Mouse (Mus musculus) forebrain, postnatal 0 days (tissue): ENCODE data around the gene Serpinb13. TPM values are rescaled to one million over a fixed set of nuclear protein-coding genes. Genes with fewer than 3 reads are reported as not detected.
"Not testable (repeated sequence)": the region's sequence is repeated elsewhere in the genome, so short reads cannot be mapped to it uniquely, and the experiment has no call there.

ENCODE experiments used
- ATAC-seq: fragments of 200-750 bp; cut with Nextera tagmentation; 2 replicates; pipeline ENCODE4 v1.8.0; 2017; ENCODE audit warnings: mild to moderate bottlenecking, moderate library complexity
- DNase-seq: peaks from one replicate; pipeline ENCODE4 v3.0.0-alpha.2; 2015
- H3K27ac ChIP-seq: fragments of 300-500 bp; sonication (generic); 2 replicates; pipeline ENCODE4 v1.5.1; 2014; ENCODE audit warnings: low read depth, mild to moderate bottlenecking, antibody characterized with exemption, low read length, moderate library complexity, mixed read lengths
- H3K27me3 ChIP-seq: fragments of 300-500 bp; sonication (generic); 2 replicates; pipeline ENCODE4 v1.6.1; 2014; ENCODE audit warnings: mild to moderate bottlenecking, low read length, mixed read lengths; ENCODE audit not compliant: insufficient read depth
- H3K36me3 ChIP-seq: fragments of 300-500 bp; sonication (generic); 2 replicates; pipeline ENCODE4 v1.6.1; 2014; ENCODE audit warnings: mild to moderate bottlenecking, moderate library complexity; ENCODE audit not compliant: insufficient read depth
- H3K4me1 ChIP-seq: fragments of 300-500 bp; sonication (generic); 2 replicates; pipeline ENCODE4 v1.6.1; 2014; ENCODE audit warnings: antibody characterized with exemption; ENCODE audit not compliant: insufficient read depth
- H3K4me2 ChIP-seq: fragments of 300-500 bp; sonication (generic); 2 replicates; pipeline ENCODE4 v1.6.1; 2014; ENCODE audit warnings: low read depth, mild to moderate bottlenecking, moderate library complexity
- H3K4me3 ChIP-seq: fragments of 300-500 bp; sonication (generic); 2 replicates; pipeline ENCODE4 v1.5.1; 2014; ENCODE audit warnings: low read depth, low read length, mixed read lengths
- H3K9ac ChIP-seq: fragments of 300-500 bp; sonication (generic); 2 replicates; pipeline ENCODE4 v1.6.1; 2014; ENCODE audit warnings: mild to moderate bottlenecking
- H3K9me3 ChIP-seq: fragments of 300-500 bp; sonication (generic); 2 replicates; pipeline ENCODE4 v1.6.1; 2016; ENCODE audit warnings: low read length
- CTCF ChIP-seq: sonication (generic); IDR thresholded peaks from 2 replicates; pipeline ENCODE4 v1.5.1; 2016; ENCODE audit warnings: antibody characterized with exemption, control low read depth, low read depth
- WGBS: fragments of 180-500 bp; shearing (Covaris S2); extraction: QIAGEN DNeasy Blood & Tissue Kit; methylation state at CpG from one replicate; pipeline ENCODE4 v1.1.7; 2014; 5-methylcytosine and 5-hydroxymethylcytosine counted together
- polyA plus RNA-seq: library from polyadenylated mRNA; unstranded; fragments of >200 nt; fragmentation: Nextera tagmentation; extraction: Ambion mirVana; gene quantifications from 2 replicates; pipeline ENCODE4 v1.2.1, GENCODE M21; 2015
- total RNA-seq: library from RNA; depleted of rRNA; stranded (reverse); fragments of >200 nt; gene quantifications from 2 replicates; pipeline ENCODE4 v1.2.3, GENCODE M21; 2014; rRNA removed

Serpinb13 gene
- total and polyA plus RNA-seq, 2 experiments from 2014 or later = not detected

- H3K36me3 ChIP-seq = no peaks in the 10 kb centered on the region
- WGBS = 76% methylated on average over 2 of the region's 2 CpGs
- no peak overlapping the region for H3K4me2 ChIP-seq
- no peak for TF ChIP-seq CTCF
- H3K9ac ChIP-seq = no peak overlapping the region
- no peak for ATAC-seq
- no peak for DNase-seq
- no peaks in the 10 kb centered on the region for H3K4me1 ChIP-seq
- no peak overlapping the region for H3K27ac ChIP-seq
- H3K27me3 ChIP-seq = no peaks in the 10 kb centered on the region
- no peak overlapping the region for H3K4me3 ChIP-seq
- H3K9me3 ChIP-seq = no peaks in the 10 kb centered on the region
Measured at GRCm38 (mm10) chr1:106983865-106984264, 3.1 kb downstream of the Serpinb13 start.

DNA sequence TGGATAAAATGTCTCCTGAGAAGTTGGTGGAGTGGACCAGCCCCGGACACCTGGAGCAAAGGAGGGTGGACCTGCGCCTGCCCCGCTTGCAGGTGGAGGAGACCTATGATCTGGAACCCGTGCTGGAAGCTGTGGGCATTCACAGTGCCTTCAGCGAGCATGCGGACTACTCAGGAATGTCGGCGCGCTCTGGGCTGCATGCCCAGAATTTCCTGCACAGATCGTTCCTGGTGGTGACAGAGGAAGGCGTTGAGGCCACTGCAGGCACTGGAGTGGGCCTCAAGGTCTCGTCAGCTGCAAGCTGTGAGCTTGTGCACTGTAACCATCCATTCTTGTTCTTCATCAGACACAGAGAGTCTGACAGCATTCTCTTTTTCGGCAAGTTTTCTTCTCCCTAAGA, 19.6 kb downstream of the Serpinb13 start:
- Histone ChIP-seq H3K4me3 (no peak overlapping the region), H3K4me2 (no peak overlapping the region), H3K4me1 (no peaks in the 10 kb centered on the region), H3K36me3 (no peaks in the 10 kb centered on the region), H3K27ac (no peak overlapping the region), H3K9ac (no peak overlapping the region), H3K27me3 (no peaks in the 10 kb centered on the region), H3K9me3 (no peaks in the 10 kb centered on the region)
- TF ChIP-seq CTCF = no peak
- WGBS = 58% methylated on average over 13 of the region's 13 CpGs
- ATAC-seq (peak; percentile 54), DNase-seq (no peak)

DNA sequence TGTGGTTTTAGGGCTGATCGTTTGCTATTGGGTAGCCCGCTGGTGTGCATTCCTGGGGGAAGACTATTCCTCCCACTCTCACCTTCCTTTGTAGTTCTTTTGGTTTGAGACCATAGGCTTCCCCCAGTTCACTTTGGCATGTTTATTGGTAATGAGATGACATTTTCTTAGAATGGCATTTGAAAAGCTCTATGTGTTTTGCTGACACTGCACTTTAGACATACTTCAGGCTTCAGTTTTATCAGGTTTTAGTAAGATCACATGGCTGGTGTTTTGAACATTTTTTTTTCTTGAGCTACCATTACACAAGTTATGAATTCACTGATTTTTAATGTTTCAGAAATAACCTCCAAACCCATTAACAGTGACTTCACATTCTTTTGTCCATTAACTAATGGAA, 21.0 kb downstream of the Serpinb13 start:
- WGBS = 78% methylated on average over 2 of the region's 2 CpGs
- ATAC-seq = no peak
- Histone ChIP-seq H3K4me2 (no peak overlapping the region), H3K4me3 (no peak overlapping the region), H3K9me3 (no peaks in the 10 kb centered on the region), H3K36me3 (no peaks in the 10 kb centered on the region), H3K27ac (no peak overlapping the region), H3K27me3 (no peaks in the 10 kb centered on the region), H3K9ac (no peak overlapping the region), H3K4me1 (no peaks in the 10 kb centered on the region)
- DNase-seq = no peak
- no peak for TF ChIP-seq CTCF

DNA sequence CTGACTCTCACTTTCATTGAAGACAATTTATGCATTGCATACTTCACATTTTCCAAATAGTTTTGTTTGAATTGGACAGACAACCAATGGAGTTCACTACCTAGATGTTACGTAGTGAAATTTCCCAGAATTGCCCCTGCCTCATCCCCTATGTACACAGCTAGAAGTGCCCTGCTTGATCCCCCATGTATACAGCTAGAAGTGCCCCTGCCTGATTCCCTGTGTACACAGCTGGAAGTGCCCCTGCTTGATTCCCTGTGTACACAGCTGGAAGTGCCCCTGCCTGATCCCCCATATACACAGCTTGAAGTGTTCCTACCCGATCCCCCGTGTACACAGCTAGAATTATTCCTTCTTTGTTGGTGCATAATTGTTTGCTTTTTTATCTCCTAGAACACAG, 25.5 kb downstream of the Serpinb13 start:
- 74% methylated on average over 3 of the region's 3 CpGs for WGBS
- Histone ChIP-seq H3K4me3 (no peak overlapping the region), H3K4me1 (no peaks in the 10 kb centered on the region), H3K27me3 (no peaks in the 10 kb centered on the region), H3K9me3 (no peaks in the 10 kb centered on the region), H3K9ac (no peak overlapping the region), H3K36me3 (no peaks in the 10 kb centered on the region), H3K4me2 (no peak overlapping the region), H3K27ac (no peak overlapping the region)
- TF ChIP-seq CTCF = no peak
- ATAC-seq = no peak
- DNase-seq = no peak

GRCm38 (mm10) chr1:107014530-107014929, 33.7 kb downstream of the Serpinb13 start:
- Histone ChIP-seq H3K4me2 (no peak overlapping the region), H3K9me3 (no peaks in the 10 kb centered on the region), H3K4me3 (no peak overlapping the region), H3K27ac (no peak overlapping the region), H3K27me3 (no peaks in the 10 kb centered on the region), H3K9ac (no peak overlapping the region), H3K36me3 (no peaks in the 10 kb centered on the region), H3K4me1 (no peaks in the 10 kb centered on the region)
- 47% methylated on average over 2 of the region's 2 CpGs for WGBS
- DNase-seq (peak; percentile 13), ATAC-seq (no peak; the same call in 1 of the 2 replicates)
- TF ChIP-seq CTCF = peak; percentile 66

DNA sequence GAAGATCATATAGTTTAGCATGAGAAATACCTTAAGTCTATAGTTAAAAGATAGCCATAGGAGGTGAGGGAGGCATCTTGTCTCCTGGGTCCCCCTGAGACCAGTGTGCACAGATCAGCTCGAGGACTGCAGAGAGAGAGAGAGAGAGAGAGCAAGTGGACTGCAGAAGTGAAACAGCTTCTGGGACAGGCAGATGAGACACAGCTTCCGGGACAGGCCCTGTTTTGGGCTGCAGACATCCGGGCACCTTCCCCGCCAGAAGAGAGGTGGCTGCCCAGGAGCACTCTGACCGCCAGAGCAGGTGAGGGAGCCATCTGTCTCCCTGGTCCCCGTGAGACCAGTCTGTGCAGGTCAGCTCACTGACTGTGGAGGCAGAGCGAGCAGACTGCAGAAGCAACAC, 34.4 kb downstream of the Serpinb13 start:
- no peaks in the 10 kb centered on the region for H3K9me3 ChIP-seq
- ATAC-seq (no peak), DNase-seq (no peak)
- H3K9ac ChIP-seq = no peak overlapping the region
- H3K4me1 ChIP-seq = no peaks in the 10 kb centered on the region
- no peak overlapping the region for H3K4me2 ChIP-seq
- WGBS = 88% methylated on average over 7 of the region's 7 CpGs
- no peak overlapping the region for H3K4me3 ChIP-seq
- no peak overlapping the region for H3K27ac ChIP-seq
- no peak for TF ChIP-seq CTCF
- H3K36me3 ChIP-seq = no peaks in the 10 kb centered on the region
- H3K27me3 ChIP-seq = no peaks in the 10 kb centered on the region

DNA sequence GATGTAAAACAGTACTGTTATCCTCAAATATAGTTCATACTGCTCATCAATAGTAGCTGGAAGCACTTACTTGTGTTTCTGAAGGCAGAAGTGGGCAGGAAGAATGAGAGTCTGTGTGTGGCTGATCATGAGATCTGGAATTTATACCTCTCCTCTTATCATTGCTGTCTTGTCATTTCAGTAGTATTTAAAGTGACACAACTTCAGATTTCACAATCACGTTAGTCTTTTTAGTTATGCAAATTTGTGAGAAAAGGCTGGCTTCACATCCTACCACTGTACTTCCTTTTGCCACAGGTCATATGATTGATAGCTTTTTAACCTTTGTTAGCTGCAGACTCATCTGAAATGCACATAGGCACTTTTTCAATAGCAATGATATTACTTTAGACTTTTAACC, 45.1 kb downstream of the Serpinb13 start:
- Histone ChIP-seq H3K27me3 (no peaks in the 10 kb centered on the region), H3K27ac (no peak overlapping the region), H3K4me3 (no peak overlapping the region), H3K36me3 (no peaks in the 10 kb centered on the region), H3K9ac (no peak overlapping the region), H3K4me2 (no peak overlapping the region), H3K4me1 (no peaks in the 10 kb centered on the region), H3K9me3 (no peaks in the 10 kb centered on the region)
- ATAC-seq (no peak), DNase-seq (no peak)
- 61% methylated on average over 1 of the region's 1 CpGs for WGBS
- TF ChIP-seq CTCF = no peak

DNA sequence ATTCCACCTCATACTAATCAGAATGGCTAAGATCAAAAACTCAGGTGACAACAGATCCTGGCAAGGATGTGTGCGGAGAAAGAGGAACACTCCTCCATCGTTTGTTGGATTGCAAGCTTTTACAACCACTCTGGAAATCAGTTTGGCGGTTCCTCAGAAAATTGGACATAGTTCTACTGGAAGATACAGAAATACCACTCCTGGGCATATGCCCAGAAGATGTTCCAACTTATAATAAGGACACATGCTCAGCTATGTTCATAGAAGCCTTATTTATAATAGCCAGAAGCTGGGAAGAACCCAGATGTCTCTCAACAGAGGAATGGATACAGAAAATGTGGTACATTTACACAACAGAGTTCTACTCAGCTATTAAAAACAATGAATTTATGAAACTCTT, 53.5 kb downstream of the Serpinb13 start:
- not testable (repeated sequence) for H3K4me3 ChIP-seq, H3K9me3 ChIP-seq, H3K27me3 ChIP-seq, DNase-seq, H3K36me3 ChIP-seq, H3K4me2 ChIP-seq, ATAC-seq, H3K27ac ChIP-seq, H3K9ac ChIP-seq, H3K4me1 ChIP-seq
- 83% methylated on average over 3 of the region's 3 CpGs for WGBS

Other genes with a start within 250 kb of the Serpinb13 start
- 11.8 and 15.8 TPM in 2 replicates for gene Kdsr, start 221.3 kb upstream of the Serpinb13 start, total RNA-seq
- gene Kdsr, start 221.3 kb upstream of the Serpinb13 start, polyA plus RNA-seq = 13.4 and 17.8 TPM in 2 replicates
- 30.8 and 31.5 TPM in 2 replicates for gene Vps4b, start 184.3 kb upstream of the Serpinb13 start, total RNA-seq
- gene Vps4b, start 184.3 kb upstream of the Serpinb13 start, polyA plus RNA-seq = 20.2 and 27.7 TPM in 2 replicates
- gene Serpinb5, start 119.8 kb upstream of the Serpinb13 start, total RNA-seq = 0.38 TPM in 1 of 2 replicates, not detected in the other
- 0.06 and 0.08 TPM in 2 replicates for gene Serpinb5, start 119.8 kb upstream of the Serpinb13 start, polyA plus RNA-seq
- not detected in 2 replicates for gene Serpinb12, start 46.5 kb upstream of the Serpinb13 start, total RNA-seq
- not detected in 2 replicates for gene Serpinb12, start 46.5 kb upstream of the Serpinb13 start, polyA plus RNA-seq
- not detected in 2 replicates for gene Serpinb3a, start 71.3 kb downstream of the Serpinb13 start, total RNA-seq
- not detected in 2 replicates for gene Serpinb3a, start 71.3 kb downstream of the Serpinb13 start, polyA plus RNA-seq
- gene Serpinb3d, start 102.5 kb downstream of the Serpinb13 start, total RNA-seq = not detected in 2 replicates
- 0.12 TPM in 1 of 2 replicates, not detected in the other for gene Serpinb3d, start 102.5 kb downstream of the Serpinb13 start, polyA plus RNA-seq